Mouse (Mus musculus) limb, embryonic 15.5 days (tissue): ENCODE data around the gene Cdkn2c. TPM values are rescaled to one million over a fixed set of nuclear protein-coding genes. Genes with fewer than 3 reads are reported as not detected.
A peak's percentile ranks its signal among the peaks of the same experiment; 100 is the strongest.

Experiments used
- ATAC-seq: fragments of 200-750 bp; cut with Nextera tagmentation; 2 replicates; pipeline ENCODE4 v1.8.0; 2017; ENCODE audit warnings: low read depth, moderate TSS enrichment; ENCODE audit not compliant: insufficient number of reproducible peaks, low FRiP score, low TSS enrichment
- H3K27ac ChIP-seq: fragments of 300-500 bp; sonication (generic); 2 replicates; pipeline ENCODE4 v1.5.1; 2015; ENCODE audit warnings: moderate library complexity, mild to moderate bottlenecking, inconsistent platforms
- H3K27me3 ChIP-seq: fragments of 300-500 bp; sonication (generic); 2 replicates; pipeline ENCODE4 v1.6.1; 2015; ENCODE audit warnings: inconsistent platforms
- H3K36me3 ChIP-seq: fragments of 300-500 bp; sonication (generic); 2 replicates; pipeline ENCODE4 v1.6.1; 2015; ENCODE audit warnings: inconsistent platforms
- H3K4me1 ChIP-seq: fragments of 300-500 bp; sonication (generic); 2 replicates; pipeline ENCODE4 v1.6.1; 2015; ENCODE audit warnings: inconsistent platforms
- H3K4me2 ChIP-seq: fragments of 300-500 bp; sonication (generic); 2 replicates; pipeline ENCODE4 v1.6.1; 2015; ENCODE audit warnings: mild to moderate bottlenecking, inconsistent platforms
- H3K4me3 ChIP-seq: fragments of 300-500 bp; sonication (generic); 2 replicates; pipeline ENCODE4 v1.5.1; 2015; ENCODE audit warnings: mild to moderate bottlenecking, inconsistent platforms
- H3K9ac ChIP-seq: fragments of 300-500 bp; sonication (generic); 2 replicates; pipeline ENCODE4 v1.6.1; 2015; ENCODE audit warnings: inconsistent platforms
- H3K9me3 ChIP-seq: fragments of 300-500 bp; sonication (generic); 2 replicates; pipeline ENCODE4 v1.6.1; 2016; ENCODE audit warnings: inconsistent platforms
- WGBS: fragments of 180-500 bp; shearing (Covaris S2); methylation state at CpG from one replicate; pipeline ENCODE4 v1.1.7; 2015; 5-methylcytosine and 5-hydroxymethylcytosine counted together
- polyA plus RNA-seq: library from polyadenylated mRNA; unstranded; fragments of >200 nt; fragmentation: Nextera tagmentation; extraction: Ambion mirVana; gene quantifications from 2 replicates; pipeline ENCODE4 v1.2.1, GENCODE M21; 2015

The Cdkn2c gene
- polyA plus RNA-seq, 1 experiment from 2014 or later = 13.6 TPM

- H3K9me3 ChIP-seq = no peaks in the 10 kb centered on the region
- no peaks in the 10 kb centered on the region for H3K36me3 ChIP-seq
- 27% methylated on average over 2 of the region's 2 CpGs for WGBS
- H3K9ac ChIP-seq = peak overlapping the region; percentile 84; the same call in 1 of the 2 replicates
- H3K4me3 ChIP-seq = peak overlapping the region; percentile 78
- ATAC-seq = no peak
- peaks cover 8% of the 10 kb centered on the region; the same call in 1 of the 2 replicates for H3K27me3 ChIP-seq
- H3K27ac ChIP-seq = no peak overlapping the region
- peaks cover 13% of the 10 kb centered on the region; the same call in 1 of the 2 replicates for H3K4me1 ChIP-seq
- H3K4me2 ChIP-seq = peak overlapping the region; percentile 95
These were observed 529 bp upstream of the Cdkn2c start for GRCm38 (mm10) chr4:109667518-109667917.

- H3K9ac ChIP-seq = peak overlapping the region; percentile 56
- ATAC-seq = 0 out of 2 replicates have a peak, but pooled peaks have one; percentile 32
- peak overlapping the region; percentile 96 for H3K27ac ChIP-seq
- under 1% methylated on average over 49 of the region's 49 CpGs for WGBS
- H3K4me2 ChIP-seq = peak overlapping the region; percentile 95
- H3K4me1 ChIP-seq = peaks cover 13% of the 10 kb centered on the region; the same call in 1 of the 2 replicates
- no peaks in the 10 kb centered on the region for H3K9me3 ChIP-seq
- no peaks in the 10 kb centered on the region for H3K36me3 ChIP-seq
- H3K27me3 ChIP-seq = peaks cover 20% of the 10 kb centered on the region
- H3K4me3 ChIP-seq = peak overlapping the region; percentile 78
These were observed 968 bp downstream of the Cdkn2c start for GRCm38 (mm10) chr4:109665982-109666460.

GRCm38 (mm10) chr4:109665101-109665981 is 1.6 kb downstream of the Cdkn2c start:
- Histone ChIP-seq H3K27ac (peak overlapping the region; percentile 96; the same call in 1 of the 2 replicates), H3K9me3 (no peaks in the 10 kb centered on the region), H3K4me2 (peak overlapping the region; percentile 95), H3K36me3 (no peaks in the 10 kb centered on the region), H3K4me1 (peaks cover 13% of the 10 kb centered on the region; the same call in 1 of the 2 replicates), H3K4me3 (peak overlapping the region; percentile 78), H3K9ac (peak overlapping the region; percentile 56), H3K27me3 (peaks cover 24% of the 10 kb centered on the region)
- WGBS = under 1% methylated on average over 49 of the region's 49 CpGs
- peak; percentile 46; the same call in 1 of the 2 replicates for ATAC-seq

GRCm38 (mm10) chr4:109664091-109664490 is 2.9 kb downstream of the Cdkn2c start:
- 16% methylated on average over 5 of the region's 5 CpGs for WGBS
- Histone ChIP-seq H3K27ac (no peak overlapping the region), H3K36me3 (no peaks in the 10 kb centered on the region), H3K4me2 (peak overlapping the region; percentile 95), H3K9ac (no peak overlapping the region), H3K4me1 (peaks cover 13% of the 10 kb centered on the region; the same call in 1 of the 2 replicates), H3K4me3 (peak overlapping the region; percentile 78), H3K27me3 (peaks cover 33% of the 10 kb centered on the region), H3K9me3 (no peaks in the 10 kb centered on the region)
- no peak for ATAC-seq

- no peaks in the 10 kb centered on the region for H3K9me3 ChIP-seq
- H3K36me3 ChIP-seq = no peaks in the 10 kb centered on the region
- H3K4me1 ChIP-seq = peaks cover 22% of the 10 kb centered on the region
- WGBS = 24% methylated on average over 5 of the region's 5 CpGs
- ATAC-seq = no peak
- H3K4me3 ChIP-seq = no peak overlapping the region
- no peak overlapping the region for H3K4me2 ChIP-seq
- no peak overlapping the region for H3K27ac ChIP-seq
- H3K9ac ChIP-seq = no peak overlapping the region
- peaks cover 51% of the 10 kb centered on the region for H3K27me3 ChIP-seq
These were observed 4.7 kb downstream of the Cdkn2c start for GRCm38 (mm10) chr4:109662271-109662670.

GRCm38 (mm10) chr4:109661183-109661582 is 5.8 kb downstream of the Cdkn2c start:
- Histone ChIP-seq H3K9ac (no peak overlapping the region), H3K9me3 (no peaks in the 10 kb centered on the region), H3K4me3 (no peak overlapping the region), H3K4me2 (no peak overlapping the region), H3K27me3 (peaks cover 61% of the 10 kb centered on the region), H3K27ac (no peak overlapping the region), H3K36me3 (no peaks in the 10 kb centered on the region), H3K4me1 (peaks cover 28% of the 10 kb centered on the region)
- no peak for ATAC-seq
- 52% methylated on average over 5 of the region's 5 CpGs for WGBS

GRCm38 (mm10) chr4:109660568-109660967 is 6.4 kb downstream of the Cdkn2c start:
- no peaks in the 10 kb centered on the region for H3K9me3 ChIP-seq
- H3K4me2 ChIP-seq = no peak overlapping the region
- no peak overlapping the region for H3K4me3 ChIP-seq
- H3K9ac ChIP-seq = no peak overlapping the region
- peaks cover 24% of the 10 kb centered on the region for H3K4me1 ChIP-seq
- ATAC-seq = no peak
- no peaks in the 10 kb centered on the region for H3K36me3 ChIP-seq
- peaks cover 64% of the 10 kb centered on the region for H3K27me3 ChIP-seq
- H3K27ac ChIP-seq = no peak overlapping the region
- WGBS = 45% methylated on average over 3 of the region's 3 CpGs

- H3K9me3 ChIP-seq = no peaks in the 10 kb centered on the region
- peaks cover 72% of the 10 kb centered on the region for H3K27me3 ChIP-seq
- ATAC-seq = no peak
- H3K4me1 ChIP-seq = peaks cover 19% of the 10 kb centered on the region
- no peak overlapping the region for H3K9ac ChIP-seq
- H3K36me3 ChIP-seq = no peaks in the 10 kb centered on the region
- no peak overlapping the region for H3K27ac ChIP-seq
- no peak overlapping the region for H3K4me2 ChIP-seq
- H3K4me3 ChIP-seq = no peak overlapping the region
- WGBS = 40% methylated on average over 2 of the region's 2 CpGs
These were observed 7.4 kb downstream of the Cdkn2c start for GRCm38 (mm10) chr4:109659571-109659970.

GRCm38 (mm10) chr4:109658826-109659225 is 8.2 kb downstream of the Cdkn2c start:
- Histone ChIP-seq H3K4me3 (no peak overlapping the region), H3K36me3 (no peaks in the 10 kb centered on the region), H3K27ac (no peak overlapping the region), H3K27me3 (peaks cover 68% of the 10 kb centered on the region), H3K9ac (no peak overlapping the region), H3K4me1 (peaks cover 15% of the 10 kb centered on the region), H3K9me3 (no peaks in the 10 kb centered on the region), H3K4me2 (no peak overlapping the region)
- ATAC-seq = no peak
- WGBS = 19% methylated on average over 8 of the region's 8 CpGs

- no peaks in the 10 kb centered on the region for H3K9me3 ChIP-seq
- peaks cover 66% of the 10 kb centered on the region for H3K27me3 ChIP-seq
- WGBS = 2% methylated on average over 20 of the region's 20 CpGs
- peaks cover 15% of the 10 kb centered on the region for H3K4me1 ChIP-seq
- ATAC-seq = no peak
- H3K27ac ChIP-seq = no peak overlapping the region
- no peaks in the 10 kb centered on the region for H3K36me3 ChIP-seq
- H3K9ac ChIP-seq = 0 out of 2 replicates have a peak overlapping the region, but pooled peaks have one; percentile 28
- H3K4me3 ChIP-seq = peak overlapping the region; percentile 43
- H3K4me2 ChIP-seq = peak overlapping the region; percentile 91
These were observed 9.0 kb downstream of the Cdkn2c start for GRCm38 (mm10) chr4:109657851-109658500.

GRCm38 (mm10) chr4:109657021-109657850 is 9.8 kb downstream of the Cdkn2c start:
- peak overlapping the region; percentile 43 for H3K4me3 ChIP-seq
- H3K9me3 ChIP-seq = no peaks in the 10 kb centered on the region
- peak overlapping the region; percentile 28; the same call in 1 of the 2 replicates for H3K9ac ChIP-seq
- H3K4me1 ChIP-seq = peaks cover 15% of the 10 kb centered on the region
- no peaks in the 10 kb centered on the region for H3K36me3 ChIP-seq
- H3K27ac ChIP-seq = no peak overlapping the region
- ATAC-seq = no peak
- WGBS = under 1% methylated on average over 53 of the region's 53 CpGs
- H3K27me3 ChIP-seq = peaks cover 62% of the 10 kb centered on the region
- peak overlapping the region; percentile 91 for H3K4me2 ChIP-seq
